8 mouse cellular contexts compared by ENCODE assay signal in genomic region chr4:123572434-123573336, GRCm38 (mm10).
A peak's percentile ranks its signal among the peaks of the same experiment; 100 is the strongest.
DNase-seq lines count a peak whose midpoint lies in the region; ATAC-seq and TF ChIP-seq lines count a peak whose summit lies in the region.

No protein-coding gene starts in this region.

- peak; percentile 77 for DNase-seq in A20 (ENCODE audit: low read depth, low spot score)
- DNase-seq in Muller cell, postnatal 12 days (ENCODE audit: inconsistent ontology term) = peak; percentile 92
- DNase-seq in thymus, adult 2 months = peak; percentile 74
- no peak for DNase-seq in c-Kit-positive CD71-positive TER-119-positive erythroid progenitor cells, embryonic 14.5 days (ENCODE audit: low spot score)

- no peaks in the 10 kb centered on the region for H3K9me3 ChIP-seq in forebrain, embryonic 13.5 days (replicated peaks)
- no peaks in the 10 kb centered on the region for H3K9me3 ChIP-seq in limb, embryonic 13.5 days
- no peaks in the 10 kb centered on the region for H3K9me3 ChIP-seq in midbrain, embryonic 13.5 days

- no peak for TF ChIP-seq CTCF in thymus, adult 2 months (IDR thresholded peaks at IDR 0.05; ENCODE audit: borderline replicate concordance, control insufficient read depth, extremely low read depth, insufficient read depth, low read length, poor library complexity)

- no peaks in the 10 kb centered on the region for H3K27me3 ChIP-seq in forebrain, embryonic 13.5 days
- no peaks in the 10 kb centered on the region for H3K27me3 ChIP-seq in limb, embryonic 13.5 days
- no peaks in the 10 kb centered on the region for H3K27me3 ChIP-seq in midbrain, embryonic 13.5 days
- no peaks in the 10 kb centered on the region for H3K27me3 ChIP-seq in thymus, adult 2 months (ENCODE audit: control insufficient read depth, insufficient read depth, low read length)

- peak; percentile 72 for ATAC-seq in forebrain, embryonic 13.5 days
- ATAC-seq in hematopoietic stem cell, adult 5-6 weeks (replicated peaks in 1 of 2; ENCODE audit: insufficient read depth in 1 of 2, low FRiP score in 2 of 2, low TSS enrichment in 1 of 2, low read depth in 1 of 2, poor library complexity in 2 of 2, severe bottlenecking in 2 of 2) = peak; percentile 51 to 60
- peak; percentile 72 for ATAC-seq in limb, embryonic 13.5 days (ENCODE audit: low FRiP score, low read depth)
- ATAC-seq in midbrain, embryonic 13.5 days = peak; percentile 68

- H3K4me1 ChIP-seq in forebrain, embryonic 13.5 days = peaks cover 33% of the 10 kb centered on the region
- H3K4me1 ChIP-seq in limb, embryonic 13.5 days = peaks cover 26% of the 10 kb centered on the region
- H3K4me1 ChIP-seq in midbrain, embryonic 13.5 days (replicated peaks) = peaks cover 42% of the 10 kb centered on the region
- H3K4me1 ChIP-seq in thymus, adult 2 months (replicated peaks; ENCODE audit: control insufficient read depth, insufficient read depth, low read length) = peaks cover 11% of the 10 kb centered on the region

- no peaks in the 10 kb centered on the region for H3K36me3 ChIP-seq in forebrain, embryonic 13.5 days (ENCODE audit: poor library complexity, severe bottlenecking)
- no peaks in the 10 kb centered on the region for H3K36me3 ChIP-seq in limb, embryonic 13.5 days
- no peaks in the 10 kb centered on the region for H3K36me3 ChIP-seq in midbrain, embryonic 13.5 days
- no peaks in the 10 kb centered on the region for H3K36me3 ChIP-seq in thymus, adult 2 months (ENCODE audit: control insufficient read depth, insufficient read depth, low read length)

- 0 out of 2 replicates have a peak, but pooled peaks have one; percentile 36 for TF ChIP-seq POLR2A in thymus, adult 2 months (IDR thresholded peaks at IDR 0.05; ENCODE audit: control insufficient read depth, extremely low read depth, insufficient read depth, low read length, poor library complexity)

- 6% methylated on average over 11 of the region's 11 CpGs for WGBS in forebrain, embryonic 13.5 days
- 13% methylated on average over 11 of the region's 11 CpGs for WGBS in limb, embryonic 13.5 days
- 5% methylated on average over 11 of the region's 11 CpGs for WGBS in midbrain, embryonic 13.5 days
- WGBS in thymus, adult 2 months = 9% methylated on average over 11 of the region's 11 CpGs

- peak overlapping the region; percentile 22 for H3K4me3 ChIP-seq in forebrain, embryonic 13.5 days
- H3K4me3 ChIP-seq in limb, embryonic 13.5 days = peak overlapping the region; percentile 33
- H3K4me3 ChIP-seq in midbrain, embryonic 13.5 days (replicated peaks) = peak overlapping the region; percentile 18; the same call in 1 of the 2 replicates
- H3K4me3 ChIP-seq in thymus, adult 2 months (ENCODE audit: control insufficient read depth, insufficient read depth, low read length) = peak overlapping the region; percentile 69

- peak overlapping the region; percentile 50 for H3K9ac ChIP-seq in forebrain, embryonic 13.5 days
- peak overlapping the region; percentile 64 for H3K9ac ChIP-seq in limb, embryonic 13.5 days
- H3K9ac ChIP-seq in midbrain, embryonic 13.5 days (replicated peaks) = peak overlapping the region; percentile 59

- H3K4me2 ChIP-seq in forebrain, embryonic 13.5 days = peak overlapping the region; percentile 49
- peak overlapping the region; percentile 58 for H3K4me2 ChIP-seq in limb, embryonic 13.5 days (replicated peaks)
- H3K4me2 ChIP-seq in midbrain, embryonic 13.5 days (replicated peaks) = peak overlapping the region; percentile 40

- peak overlapping the region; percentile 83 for H3K27ac ChIP-seq in forebrain, embryonic 13.5 days
- H3K27ac ChIP-seq in limb, embryonic 13.5 days = peak overlapping the region; percentile 91
- H3K27ac ChIP-seq in midbrain, embryonic 13.5 days = peak overlapping the region; percentile 77
- peak overlapping the region; percentile 96 for H3K27ac ChIP-seq in thymus, adult 2 months (ENCODE audit: control insufficient read depth, insufficient read depth, low read length)

Comparison
In these comparisons a context has a peak if more than half of its experiments do, and no peak if none do; other contexts are left out.
1. H3K4me3 ChIP-seq: peak in every context shown above with its lines; median percentile 69 in thymus, adult 2 months; 33 in limb, embryonic 13.5 days; 22 in forebrain, embryonic 13.5 days; 18 in midbrain, embryonic 13.5 days.